Mouse (Mus musculus) stomach, postnatal 0 days (tissue): ENCODE results near the gene Zfp688.
"Not testable (repeated sequence)": the region's sequence is repeated elsewhere in the genome, so short reads cannot be mapped to it uniquely, and the experiment has no call there.

ENCODE experiments used
- CTCF ChIP-seq: IDR thresholded peaks from 2 replicates; pipeline ENCODE4 v1.5.1; 2016; ENCODE audit warnings: antibody characterized with exemption, low read depth, mild to moderate bottlenecking, moderate library complexity
- EP300 ChIP-seq: optimal IDR thresholded peaks from 2 replicates; pipeline ENCODE3; 2016; ENCODE audit warnings: antibody characterized with exemption

DNA sequence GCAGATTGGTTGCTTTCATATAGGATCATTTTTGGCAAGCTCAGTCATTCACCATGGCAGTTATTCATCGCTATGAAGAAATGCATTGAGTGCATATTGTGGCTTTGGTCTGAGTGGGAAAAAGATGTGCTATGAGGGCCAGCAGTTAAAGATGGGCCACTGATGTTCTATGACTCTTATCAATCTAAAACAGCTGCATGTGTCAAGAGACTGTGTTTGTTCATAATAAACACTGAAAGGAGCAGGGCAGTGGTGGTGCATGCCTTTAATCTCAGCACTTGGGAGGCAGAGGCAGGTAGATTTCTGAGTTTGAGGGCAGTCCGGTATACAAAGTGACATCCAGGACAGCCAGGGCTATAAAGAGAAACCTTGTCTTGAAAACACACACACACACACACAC, 43.8 kb upstream of the Zfp688 start:
- TF ChIP-seq CTCF, EP300: not testable (repeated sequence)
